Mouse (Mus musculus): ENCODE data around the gene Fam89b. TPM values are rescaled to one million over a fixed set of nuclear protein-coding genes. Genes with fewer than 3 reads are reported as not detected.

The Fam89b gene
- polyA plus RNA-seq, 1 experiment = 65.9 TPM

DNA sequence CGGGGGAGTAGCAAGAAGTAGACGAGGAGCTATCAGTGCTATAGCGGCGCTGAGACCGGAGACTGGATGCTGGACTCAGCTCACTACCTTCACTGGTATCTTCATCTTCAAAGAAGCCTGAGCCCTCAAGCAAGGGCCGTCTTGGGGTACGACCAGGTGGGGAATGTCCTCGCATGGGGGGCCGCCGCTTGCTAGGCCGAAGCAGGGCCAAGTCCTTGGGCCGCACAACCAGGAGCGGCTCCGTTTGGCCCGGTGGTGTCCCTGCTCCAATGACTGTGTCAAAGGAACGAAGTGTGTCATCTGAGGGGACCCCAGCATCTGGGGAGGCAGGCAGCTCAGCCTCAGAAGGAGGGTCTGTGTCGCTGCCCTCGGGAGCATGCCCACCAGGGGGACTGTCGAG lies 44.0 kb downstream of the Fam89b start:
- 89% methylated on average over 19 of the region's 19 CpGs for WGBS

GRCm38 (mm10) chr19:5684985-5685384 lies 44.5 kb downstream of the Fam89b start:
- no peak overlapping the region for H3K27ac ChIP-seq (ENCODE audit: insufficient read depth, low read length)
- no peak overlapping the region for H3K4me3 ChIP-seq (replicated peaks; ENCODE audit: insufficient read depth, low read depth, low read length)
- peaks cover 7% of the 10 kb centered on the region for H3K4me1 ChIP-seq (ENCODE audit: control insufficient read depth, insufficient read depth, low read length)
- WGBS = 71% methylated on average over 13 of the region's 13 CpGs
- DNase-seq = no peak
- TF ChIP-seq CTCF (IDR thresholded peaks at IDR 0.05; ENCODE audit: borderline replicate concordance, insufficient read depth, low read depth, low read length) (no peak), POLR2A (IDR thresholded peaks at IDR 0.05; ENCODE audit: borderline replicate concordance, insufficient read depth, low read length) (no peak)
- H3K27me3 ChIP-seq (ENCODE audit: control insufficient read depth, insufficient read depth, low read length) = no peaks in the 10 kb centered on the region

More for the DNA sequence above, 44.0 kb downstream of the Fam89b start:
- H3K27ac ChIP-seq (ENCODE audit: insufficient read depth, low read length) = no peak overlapping the region
- H3K4me3 ChIP-seq (replicated peaks; ENCODE audit: insufficient read depth, low read depth, low read length) = no peak overlapping the region
- peaks cover 9% of the 10 kb centered on the region for H3K4me1 ChIP-seq (ENCODE audit: control insufficient read depth, insufficient read depth, low read length)
- no peak for TF ChIP-seq POLR2A (IDR thresholded peaks at IDR 0.05; ENCODE audit: borderline replicate concordance, insufficient read depth, low read length)
- no peak for TF ChIP-seq CTCF (IDR thresholded peaks at IDR 0.05; ENCODE audit: borderline replicate concordance, insufficient read depth, low read depth, low read length)
- no peaks in the 10 kb centered on the region for H3K27me3 ChIP-seq (ENCODE audit: control insufficient read depth, insufficient read depth, low read length)
- DNase-seq = no peak

GRCm38 (mm10) chr19:5684236-5684635 lies 45.2 kb downstream of the Fam89b start:
- no peak overlapping the region for H3K4me3 ChIP-seq (replicated peaks; ENCODE audit: insufficient read depth, low read depth, low read length)
- H3K27ac ChIP-seq (ENCODE audit: insufficient read depth, low read length) = no peak overlapping the region
- no peaks in the 10 kb centered on the region for H3K27me3 ChIP-seq (ENCODE audit: control insufficient read depth, insufficient read depth, low read length)
- no peak for TF ChIP-seq CTCF (IDR thresholded peaks at IDR 0.05; ENCODE audit: borderline replicate concordance, insufficient read depth, low read depth, low read length)
- peaks cover 7% of the 10 kb centered on the region for H3K4me1 ChIP-seq (ENCODE audit: control insufficient read depth, insufficient read depth, low read length)
- no peak for DNase-seq
- WGBS = 87% methylated on average over 12 of the region's 12 CpGs

GRCm38 (mm10) chr19:5680432-5680831 lies 49.0 kb downstream of the Fam89b start:
- no peak overlapping the region for H3K4me3 ChIP-seq (replicated peaks; ENCODE audit: insufficient read depth, low read depth, low read length)
- H3K27ac ChIP-seq (ENCODE audit: insufficient read depth, low read length) = no peak overlapping the region

More at GRCm38 (mm10) chr19:5680432-5680831, 49.0 kb downstream of the Fam89b start:
- WGBS = 93% methylated on average over 4 of the region's 4 CpGs
- Histone ChIP-seq H3K4me1 (ENCODE audit: control insufficient read depth, insufficient read depth, low read length) (no peaks in the 10 kb centered on the region), H3K27me3 (ENCODE audit: control insufficient read depth, insufficient read depth, low read length) (no peaks in the 10 kb centered on the region)
- TF ChIP-seq CTCF (IDR thresholded peaks at IDR 0.05; ENCODE audit: borderline replicate concordance, insufficient read depth, low read depth, low read length) (no peak), POLR2A (IDR thresholded peaks at IDR 0.05; ENCODE audit: borderline replicate concordance, insufficient read depth, low read length) (no peak)
- no peak for DNase-seq

Other genes with a start within 250 kb of the Fam89b start
- gene Mus81, start 241.3 kb downstream of the Fam89b start, polyA plus RNA-seq (2012; rRNA removed) = 94.2 and 115 TPM in 2 replicates
- 1,135 and 1,193 TPM in 2 replicates for gene Cfl1, start 239.2 kb downstream of the Fam89b start, polyA plus RNA-seq (2012; rRNA removed)
- gene 1700020D05Rik, start 225.9 kb downstream of the Fam89b start, polyA plus RNA-seq (2012; rRNA removed) = 6.7 and 6.8 TPM in 2 replicates
- 176 and 185 TPM in 2 replicates for gene Snx32, start 219.1 kb downstream of the Fam89b start, polyA plus RNA-seq (2012; rRNA removed)
- gene Ovol1, start 169.0 kb downstream of the Fam89b start, polyA plus RNA-seq (2012; rRNA removed) = 0.05 TPM in 1 of 2 replicates, not detected in the other
- gene Ap5b1, start 161.6 kb downstream of the Fam89b start, polyA plus RNA-seq (2012; rRNA removed) = 5.1 and 5.6 TPM in 2 replicates
- gene Rnaseh2c, start 127.8 kb downstream of the Fam89b start, polyA plus RNA-seq (2012; rRNA removed) = 79.1 and 83.5 TPM in 2 replicates
- gene Kat5, start 119.4 kb downstream of the Fam89b start, polyA plus RNA-seq (2012; rRNA removed) = 139 and 143 TPM in 2 replicates
- gene Rela, start 92.2 kb downstream of the Fam89b start, polyA plus RNA-seq (2012; rRNA removed) = 39.0 and 40.3 TPM in 2 replicates
- 12.4 and 14.8 TPM in 2 replicates for gene Sipa1, start 65.9 kb downstream of the Fam89b start, polyA plus RNA-seq (2012; rRNA removed)
- 28.6 and 29.7 TPM in 2 replicates for gene Map3k11, start 40.9 kb downstream of the Fam89b start, polyA plus RNA-seq (2012; rRNA removed)
- gene Pcnx3, start 40.7 kb downstream of the Fam89b start, polyA plus RNA-seq (2012; rRNA removed) = 65.0 and 65.1 TPM in 2 replicates
- gene Kcnk7, start 25.3 kb downstream of the Fam89b start, polyA plus RNA-seq (2012; rRNA removed) = 0.13 and 0.24 TPM in 2 replicates
- gene Ehbp1l1, start 3.3 kb downstream of the Fam89b start, polyA plus RNA-seq (2012; rRNA removed) = 11.7 and 13.1 TPM in 2 replicates
- 165 and 175 TPM in 2 replicates for gene Ltbp3, start 11.3 kb upstream of the Fam89b start, polyA plus RNA-seq (2012; rRNA removed)
- 158 and 170 TPM in 2 replicates for gene Scyl1, start 41.8 kb upstream of the Fam89b start, polyA plus RNA-seq (2012; rRNA removed)
- 23.4 and 28.3 TPM in 2 replicates for gene Frmd8, start 145.6 kb upstream of the Fam89b start, polyA plus RNA-seq (2012; rRNA removed)
- gene Slc25a45, start 148.2 kb upstream of the Fam89b start, polyA plus RNA-seq (2012; rRNA removed) = 4.3 and 5.0 TPM in 2 replicates
- gene Tigd3, start 164.5 kb upstream of the Fam89b start, polyA plus RNA-seq (2012; rRNA removed) = 5.1 and 5.6 TPM in 2 replicates
- gene Dpf2, start 183.4 kb upstream of the Fam89b start, polyA plus RNA-seq (2012; rRNA removed) = 136 and 141 TPM in 2 replicates
- gene Cdc42ep2, start 195.2 kb upstream of the Fam89b start, polyA plus RNA-seq (2012; rRNA removed) = 23.8 and 25.2 TPM in 2 replicates
- 16.8 and 19.7 TPM in 2 replicates for gene Pola2, start 234.5 kb upstream of the Fam89b start, polyA plus RNA-seq (2012; rRNA removed)

All from cerebellum, adult 2 months (tissue).